Mouse (Mus musculus) embryo, embryonic 11.5 days (tissue): Measurements from ENCODE around the gene Nfib.

Source experiments
- DNase-seq: peaks from one replicate; pipeline ENCODE4 v3.0.0-alpha.2; 2012; ENCODE audit warnings: low read depth, low spot score

The Nfib gene

GRCm38 (mm10) chr4:82499238-82499637, 206.3 kb downstream of the Nfib start:
- no peak for DNase-seq

GRCm38 (mm10) chr4:82497671-82498631, 207.6 kb downstream of the Nfib start:
- DNase-seq = no peak

DNA sequence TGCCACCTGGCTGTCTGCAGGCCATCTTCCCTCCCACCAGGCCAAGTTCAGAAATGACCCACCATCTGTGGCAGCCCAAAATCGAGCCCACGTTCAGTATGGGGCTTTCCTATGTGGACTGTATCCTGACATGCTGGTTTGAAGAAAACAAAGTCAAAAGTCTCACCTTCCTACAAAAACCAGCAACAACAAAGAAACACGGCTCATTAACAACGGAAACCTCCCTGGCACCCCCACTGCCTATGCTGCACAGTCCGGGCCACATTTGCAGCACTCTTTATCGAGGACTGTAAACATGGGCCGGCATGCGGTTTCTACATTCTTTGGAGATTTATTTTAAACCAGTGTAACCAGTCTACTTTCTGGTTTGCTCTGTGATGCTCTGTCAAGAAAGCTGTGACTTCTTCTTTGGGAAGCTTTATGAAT, 208.4 kb downstream of the Nfib start:
- DNase-seq = no peak

GRCm38 (mm10) chr4:82496383-82496782, 209.2 kb downstream of the Nfib start:
- no peak for DNase-seq

- no peak for DNase-seq
Measured at GRCm38 (mm10) chr4:82495605-82496004, 209.9 kb downstream of the Nfib start.

GRCm38 (mm10) chr4:82494829-82495228, 210.7 kb downstream of the Nfib start:
- DNase-seq = no peak

DNA sequence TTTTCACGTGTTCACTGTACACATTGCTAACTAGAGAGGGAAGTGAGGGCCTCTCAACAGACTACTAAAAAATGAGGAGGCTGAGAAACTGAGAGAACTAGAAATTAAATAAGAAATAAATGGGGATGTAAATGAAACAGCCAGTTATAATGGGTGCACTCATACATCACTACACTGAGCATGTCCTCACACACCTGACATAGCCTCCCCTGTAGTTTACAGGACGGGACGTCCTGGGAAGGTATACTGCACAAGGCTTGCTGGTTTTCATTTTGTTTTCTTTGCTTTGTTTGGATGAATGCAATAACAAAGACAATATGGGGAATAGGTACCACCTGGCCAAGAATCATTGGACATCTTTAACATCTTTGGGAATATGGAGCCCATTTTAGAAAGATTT, 211.1 kb downstream of the Nfib start:
- DNase-seq = no peak

- DNase-seq = no peak
Measured at GRCm38 (mm10) chr4:82493865-82494264, 211.7 kb downstream of the Nfib start.

DNA sequence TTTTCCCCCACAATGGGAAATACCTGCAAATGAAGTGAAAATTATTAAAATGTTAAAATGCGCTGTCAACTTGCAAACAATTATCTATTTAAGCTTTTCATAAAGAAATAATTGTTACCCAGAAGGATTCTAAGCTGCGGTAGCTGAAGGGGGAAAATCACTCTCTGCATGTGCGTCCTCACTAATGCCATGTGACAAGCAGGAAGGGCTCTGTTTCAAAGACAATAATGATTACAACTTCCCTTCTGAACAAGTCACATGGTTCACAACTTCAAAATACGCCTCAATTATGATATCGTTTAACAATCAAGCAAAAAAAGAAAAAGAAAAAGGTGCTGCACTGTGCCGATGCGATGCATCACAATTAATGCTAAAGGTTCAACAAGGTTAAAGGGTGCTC, 212.2 kb downstream of the Nfib start:
- no peak for DNase-seq

DNA sequence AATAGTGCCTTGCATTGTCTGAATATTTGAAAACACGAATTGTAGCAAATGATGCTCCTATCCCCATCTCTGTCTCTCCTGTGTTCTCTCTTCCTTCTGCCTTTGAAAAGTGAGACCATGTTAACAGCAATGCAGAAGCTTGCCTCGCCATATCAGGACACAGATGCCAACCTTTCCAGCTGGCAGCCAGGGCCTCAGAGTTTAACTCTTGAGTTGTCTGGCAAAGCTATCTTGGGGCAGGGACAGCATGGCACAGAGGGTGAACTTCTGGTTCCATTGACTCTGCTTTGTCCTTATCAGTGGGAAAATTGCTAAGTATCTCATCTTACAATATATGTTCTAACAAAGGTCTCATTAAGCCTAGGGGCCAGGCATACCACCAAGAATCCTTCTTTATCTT, 212.8 kb downstream of the Nfib start:
- no peak for DNase-seq

GRCm38 (mm10) chr4:82489939-82490338, 215.6 kb downstream of the Nfib start:
- DNase-seq = no peak

GRCm38 (mm10) chr4:82485910-82486309, 219.6 kb downstream of the Nfib start:
- no peak for DNase-seq

DNA sequence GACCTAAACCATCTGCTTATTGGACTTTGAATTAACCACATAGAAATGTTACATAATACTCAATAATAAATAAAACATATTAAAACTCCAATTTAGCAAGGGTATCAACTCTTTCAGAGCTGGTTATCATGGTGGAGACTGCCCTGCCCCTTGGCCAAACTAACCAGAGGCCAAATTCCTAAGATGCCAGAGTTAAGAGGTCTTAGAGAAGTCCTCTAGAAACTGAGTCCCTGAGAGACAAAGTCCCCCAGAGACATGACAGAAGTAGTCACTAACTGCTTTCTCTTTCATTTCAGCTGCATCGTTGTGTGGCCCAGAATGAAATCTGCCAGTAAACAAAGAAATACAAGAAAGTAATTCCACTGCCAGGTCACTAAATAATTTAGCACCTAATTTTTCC, 221.7 kb downstream of the Nfib start:
- DNase-seq = no peak

GRCm38 (mm10) chr4:82483298-82483697, 222.3 kb downstream of the Nfib start:
- DNase-seq = no peak

GRCm38 (mm10) chr4:82480635-82481034, 224.9 kb downstream of the Nfib start:
- no peak for DNase-seq

DNA sequence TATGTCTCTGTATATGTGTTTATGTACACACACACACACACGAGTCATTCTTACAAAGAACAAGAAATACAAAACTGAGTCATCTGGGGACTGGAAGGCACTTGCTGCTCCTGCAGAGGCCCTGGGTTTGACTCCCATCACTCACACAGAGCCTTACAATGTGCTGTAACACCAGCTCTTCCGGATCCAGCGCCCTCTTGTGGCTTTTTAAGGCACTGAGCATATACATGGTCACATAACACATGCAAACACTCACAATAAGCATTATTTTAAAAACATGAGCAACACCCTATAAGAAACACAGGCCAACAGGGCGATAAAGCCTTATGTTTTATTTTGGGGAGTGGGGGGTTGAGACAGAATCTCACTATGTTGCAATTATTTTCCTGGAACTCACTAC, 226.2 kb downstream of the Nfib start:
- no peak for DNase-seq

GRCm38 (mm10) chr4:82477742-82478141, 227.8 kb downstream of the Nfib start:
- no peak for DNase-seq

DNA sequence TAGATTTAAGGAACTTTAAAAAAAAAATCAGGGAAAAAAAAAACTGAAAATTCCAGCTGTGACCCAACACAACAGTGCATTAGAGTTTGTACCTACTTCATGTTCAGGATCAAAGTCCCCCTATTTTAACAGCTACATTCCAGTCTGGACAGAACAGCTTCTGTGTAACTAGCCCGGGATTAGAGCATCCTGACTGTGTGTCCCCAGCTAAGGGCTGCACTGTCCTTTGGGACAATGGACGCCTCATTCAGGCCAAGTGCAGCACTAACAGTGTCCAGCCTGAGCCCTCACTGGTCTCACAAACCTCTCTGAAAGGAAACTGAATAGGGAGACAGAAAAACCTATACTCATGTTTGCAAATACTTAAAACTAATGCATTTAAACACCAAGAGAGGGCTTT, 229.1 kb downstream of the Nfib start:
- DNase-seq = no peak

- DNase-seq = no peak
Measured at GRCm38 (mm10) chr4:82474334-82474733, 231.2 kb downstream of the Nfib start.

DNA sequence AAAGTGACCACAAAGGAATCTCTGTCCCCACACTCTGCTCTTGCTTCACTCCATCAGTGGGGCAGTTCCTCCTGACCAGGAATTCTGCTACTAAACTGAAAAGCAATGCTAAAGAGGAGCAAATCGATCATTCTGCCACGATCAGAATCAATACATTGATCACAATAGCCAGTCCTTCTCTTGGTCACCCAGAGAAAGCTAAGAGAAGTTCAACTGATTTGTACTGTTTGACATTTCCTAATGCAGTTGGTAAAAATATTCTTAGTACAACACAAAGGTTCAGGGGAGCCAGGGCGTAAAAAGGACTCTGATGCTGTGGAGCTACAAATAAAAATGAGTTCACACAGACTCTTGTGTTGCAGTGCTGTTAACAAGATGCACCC, 234.6 kb downstream of the Nfib start:
- DNase-seq = no peak

GRCm38 (mm10) chr4:82470212-82470937, 235.2 kb downstream of the Nfib start:
- DNase-seq = no peak

- no peak for DNase-seq
Measured at GRCm38 (mm10) chr4:82468944-82469343, 236.6 kb downstream of the Nfib start.

DNA sequence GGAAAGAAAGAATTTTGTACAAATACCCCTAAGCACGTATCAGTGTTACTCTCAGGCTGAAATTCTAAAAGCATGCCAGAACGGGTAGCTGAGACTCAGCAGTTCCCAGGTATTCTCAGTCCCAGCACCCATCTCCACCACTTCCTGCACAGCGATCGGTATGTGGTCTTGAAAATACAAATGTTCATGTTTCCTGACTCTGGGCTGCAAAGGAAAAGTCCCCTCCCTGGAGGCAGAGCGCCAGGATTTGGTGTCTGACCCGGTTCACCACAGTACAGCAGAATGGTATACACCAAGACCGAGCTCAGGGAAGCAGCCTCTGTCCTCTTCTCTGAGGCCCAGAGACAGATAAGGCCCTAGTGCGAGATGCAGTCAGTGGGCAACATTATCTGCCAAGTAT, 238.8 kb downstream of the Nfib start:
- no peak for DNase-seq
